Mouse (Mus musculus): ENCODE data around the gene Srsf2. TPM values are rescaled to one million over a fixed set of nuclear protein-coding genes. Genes with fewer than 3 reads are reported as not detected.

Gene Srsf2
- polyA plus RNA-seq, 1 experiment: 275 TPM

DNA sequence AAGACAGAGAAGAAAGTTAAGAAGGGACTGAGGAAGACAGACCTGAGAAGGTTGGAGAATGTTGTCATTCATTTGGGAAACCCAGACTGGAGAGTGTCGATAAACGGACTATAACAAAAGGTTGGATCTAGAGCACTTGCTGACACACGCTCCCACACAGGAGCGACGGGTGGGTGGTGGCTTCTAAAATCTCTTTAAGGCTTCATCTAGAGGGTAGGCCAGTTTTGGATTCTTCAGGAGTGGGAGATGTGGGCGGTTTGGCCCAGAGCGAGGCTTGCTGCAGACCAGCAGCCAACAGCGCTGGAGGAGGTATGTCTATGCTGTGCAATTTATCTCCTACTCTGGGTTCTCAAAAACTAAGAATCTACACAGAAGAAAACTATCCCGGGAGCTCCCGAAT is 30.3 kb downstream of the Srsf2 start:
- Histone ChIP-seq H3K4me3 (ENCODE audit: insufficient read depth, low read length) (no peak overlapping the region), H3K27ac (ENCODE audit: insufficient read depth, low read length) (no peak overlapping the region), H3K4me1 (ENCODE audit: control insufficient read depth, insufficient read depth, low read length) (peaks cover 3% of the 10 kb centered on the region; the same call in 1 of the 2 replicates)
- TF ChIP-seq CTCF (IDR thresholded peaks at IDR 0.05; ENCODE audit: extremely low read depth, insufficient read depth, low read length) (no peak), POLR2A (IDR thresholded peaks at IDR 0.05; ENCODE audit: extremely low read depth, insufficient read depth, low read length) (no peak)

GRCm38 (mm10) chr11:116822215-116822614 is 30.7 kb downstream of the Srsf2 start:
- Histone ChIP-seq H3K27ac (ENCODE audit: insufficient read depth, low read length) (no peak overlapping the region), H3K4me3 (ENCODE audit: insufficient read depth, low read length) (no peak overlapping the region), H3K4me1 (ENCODE audit: control insufficient read depth, insufficient read depth, low read length) (peaks cover 3% of the 10 kb centered on the region; the same call in 1 of the 2 replicates)
- TF ChIP-seq CTCF (IDR thresholded peaks at IDR 0.05; ENCODE audit: extremely low read depth, insufficient read depth, low read length) (no peak), POLR2A (IDR thresholded peaks at IDR 0.05; ENCODE audit: extremely low read depth, insufficient read depth, low read length) (no peak)

DNA sequence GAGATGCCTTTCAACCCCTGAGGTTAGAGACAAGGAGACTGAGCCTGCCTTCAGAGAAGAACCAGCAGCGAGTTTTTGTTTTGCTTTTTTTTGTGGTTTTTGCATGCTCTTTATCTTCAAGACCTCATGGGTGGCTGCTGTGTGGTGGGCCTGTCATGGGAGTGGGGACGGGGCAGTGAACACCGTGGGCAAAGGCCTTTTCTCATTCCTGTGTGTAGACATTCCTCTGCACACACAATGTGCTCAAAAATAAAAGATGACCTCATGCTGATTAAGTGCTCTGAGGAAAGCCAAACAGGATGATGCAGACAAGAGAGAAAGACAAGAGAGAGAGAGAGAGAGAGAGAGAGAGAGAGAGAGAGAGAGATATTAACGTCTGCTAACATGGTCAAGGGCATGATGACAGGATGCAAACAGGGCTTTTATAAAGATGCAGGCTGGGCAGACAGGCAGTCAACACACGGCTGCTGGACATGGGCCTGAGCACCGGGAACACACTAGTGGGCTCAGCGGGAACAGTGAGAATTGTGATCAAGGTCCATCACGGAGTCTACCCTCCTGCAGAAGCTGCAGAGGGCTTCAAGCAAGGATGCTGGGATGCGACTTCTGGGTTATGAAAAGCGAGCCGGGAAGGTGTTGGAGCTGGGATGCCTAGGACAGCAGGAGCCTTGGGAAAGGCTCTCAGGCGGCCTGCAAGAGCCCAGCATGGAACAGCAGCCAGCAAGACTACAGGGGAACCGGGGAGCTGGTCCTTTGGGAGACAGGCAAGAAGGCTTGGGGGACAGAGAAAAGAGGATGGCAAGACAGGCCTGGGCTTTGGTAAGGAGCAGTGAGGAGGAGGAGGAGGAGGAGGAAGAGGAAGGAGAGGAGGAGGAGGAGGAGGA is 31.6 kb downstream of the Srsf2 start:
- Histone ChIP-seq H3K4me1 (ENCODE audit: control insufficient read depth, insufficient read depth, low read length) (peaks cover 3% of the 10 kb centered on the region; the same call in 1 of the 2 replicates), H3K4me3 (ENCODE audit: insufficient read depth, low read length) (no peak overlapping the region), H3K27ac (ENCODE audit: insufficient read depth, low read length) (no peak overlapping the region)
- TF ChIP-seq CTCF (IDR thresholded peaks at IDR 0.05; ENCODE audit: extremely low read depth, insufficient read depth, low read length): no peak
- no peak for TF ChIP-seq POLR2A (IDR thresholded peaks at IDR 0.05; ENCODE audit: extremely low read depth, insufficient read depth, low read length)

- Histone ChIP-seq H3K4me1 (ENCODE audit: control insufficient read depth, insufficient read depth, low read length) (peaks cover 3% of the 10 kb centered on the region; the same call in 1 of the 2 replicates), H3K27ac (ENCODE audit: insufficient read depth, low read length) (no peak overlapping the region), H3K4me3 (ENCODE audit: insufficient read depth, low read length) (no peak overlapping the region)
- TF ChIP-seq POLR2A (IDR thresholded peaks at IDR 0.05; ENCODE audit: extremely low read depth, insufficient read depth, low read length) (no peak), CTCF (IDR thresholded peaks at IDR 0.05; ENCODE audit: extremely low read depth, insufficient read depth, low read length) (no peak)
Observed at GRCm38 (mm10) chr11:116819932-116820593, 32.8 kb downstream of the Srsf2 start.

DNA sequence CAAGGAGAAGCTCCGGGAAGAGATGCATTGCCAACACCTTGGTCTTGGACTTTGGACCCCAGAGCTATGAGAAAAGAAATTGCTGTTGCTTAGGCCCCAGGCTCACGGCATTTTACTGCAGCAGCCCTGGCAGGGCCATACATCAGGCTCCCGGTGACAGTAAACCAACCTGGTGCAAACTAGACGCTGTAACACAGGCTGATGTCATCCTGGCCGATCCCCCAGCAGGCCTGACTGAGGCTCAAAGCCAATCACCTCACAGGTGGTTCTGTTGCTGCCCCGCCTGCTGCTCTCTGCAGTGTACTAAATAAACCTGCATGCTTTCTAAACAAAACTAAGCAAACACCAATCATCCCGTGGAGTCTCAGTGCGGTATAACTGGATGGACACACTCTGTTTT is 34.2 kb downstream of the Srsf2 start:
- no peak overlapping the region for H3K27ac ChIP-seq (ENCODE audit: insufficient read depth, low read length)
- no peak for TF ChIP-seq CTCF (IDR thresholded peaks at IDR 0.05; ENCODE audit: extremely low read depth, insufficient read depth, low read length)
- TF ChIP-seq POLR2A (IDR thresholded peaks at IDR 0.05; ENCODE audit: extremely low read depth, insufficient read depth, low read length): no peak
- no peak overlapping the region for H3K4me3 ChIP-seq (ENCODE audit: insufficient read depth, low read length)
- H3K4me1 ChIP-seq (ENCODE audit: control insufficient read depth, insufficient read depth, low read length): peaks cover 3% of the 10 kb centered on the region; the same call in 1 of the 2 replicates

DNA sequence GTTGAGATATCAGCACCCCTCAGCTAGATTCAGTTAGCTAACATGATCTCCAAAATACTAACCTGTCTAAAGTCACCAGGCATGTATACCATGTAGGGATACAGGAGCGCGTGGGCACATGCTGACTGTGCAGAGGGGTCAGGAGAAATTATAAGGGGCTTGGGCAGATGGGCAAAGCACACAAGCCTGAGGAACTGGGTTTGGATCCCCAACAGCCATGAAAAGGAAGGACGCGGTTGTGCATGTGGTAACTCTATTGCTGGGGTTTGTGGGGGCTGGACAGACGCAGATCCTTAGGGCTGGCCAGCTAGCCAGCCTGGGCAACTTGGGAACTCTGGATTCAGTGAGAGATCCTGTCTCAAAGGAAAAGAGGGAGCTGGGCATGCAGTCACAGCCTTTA is 35.3 kb downstream of the Srsf2 start:
- no peak for TF ChIP-seq POLR2A (IDR thresholded peaks at IDR 0.05; ENCODE audit: extremely low read depth, insufficient read depth, low read length)
- no peak for TF ChIP-seq CTCF (IDR thresholded peaks at IDR 0.05; ENCODE audit: extremely low read depth, insufficient read depth, low read length)
- Histone ChIP-seq H3K4me1 (ENCODE audit: control insufficient read depth, insufficient read depth, low read length) (peaks cover 3% of the 10 kb centered on the region; the same call in 1 of the 2 replicates), H3K27ac (ENCODE audit: insufficient read depth, low read length) (no peak overlapping the region), H3K4me3 (ENCODE audit: insufficient read depth, low read length) (no peak overlapping the region)

GRCm38 (mm10) chr11:116816769-116817168 is 36.1 kb downstream of the Srsf2 start:
- no peak for TF ChIP-seq POLR2A (IDR thresholded peaks at IDR 0.05; ENCODE audit: extremely low read depth, insufficient read depth, low read length)
- no peak for TF ChIP-seq CTCF (IDR thresholded peaks at IDR 0.05; ENCODE audit: extremely low read depth, insufficient read depth, low read length)
- Histone ChIP-seq H3K4me1 (ENCODE audit: control insufficient read depth, insufficient read depth, low read length) (no peaks in the 10 kb centered on the region), H3K27ac (ENCODE audit: insufficient read depth, low read length) (no peak overlapping the region), H3K4me3 (ENCODE audit: insufficient read depth, low read length) (no peak overlapping the region)

- H3K4me1 ChIP-seq (ENCODE audit: control insufficient read depth, insufficient read depth, low read length): peaks cover 3% of the 10 kb centered on the region; the same call in 1 of the 2 replicates
- no peak for TF ChIP-seq CTCF (IDR thresholded peaks at IDR 0.05; ENCODE audit: extremely low read depth, insufficient read depth, low read length)
- no peak for TF ChIP-seq POLR2A (IDR thresholded peaks at IDR 0.05; ENCODE audit: extremely low read depth, insufficient read depth, low read length)
- peak overlapping the region; percentile 22; the same call in 1 of the 2 replicates for H3K27ac ChIP-seq (ENCODE audit: insufficient read depth, low read length)
- no peak overlapping the region for H3K4me3 ChIP-seq (ENCODE audit: insufficient read depth, low read length)
Observed at GRCm38 (mm10) chr11:116814884-116815415, 37.9 kb downstream of the Srsf2 start.

DNA sequence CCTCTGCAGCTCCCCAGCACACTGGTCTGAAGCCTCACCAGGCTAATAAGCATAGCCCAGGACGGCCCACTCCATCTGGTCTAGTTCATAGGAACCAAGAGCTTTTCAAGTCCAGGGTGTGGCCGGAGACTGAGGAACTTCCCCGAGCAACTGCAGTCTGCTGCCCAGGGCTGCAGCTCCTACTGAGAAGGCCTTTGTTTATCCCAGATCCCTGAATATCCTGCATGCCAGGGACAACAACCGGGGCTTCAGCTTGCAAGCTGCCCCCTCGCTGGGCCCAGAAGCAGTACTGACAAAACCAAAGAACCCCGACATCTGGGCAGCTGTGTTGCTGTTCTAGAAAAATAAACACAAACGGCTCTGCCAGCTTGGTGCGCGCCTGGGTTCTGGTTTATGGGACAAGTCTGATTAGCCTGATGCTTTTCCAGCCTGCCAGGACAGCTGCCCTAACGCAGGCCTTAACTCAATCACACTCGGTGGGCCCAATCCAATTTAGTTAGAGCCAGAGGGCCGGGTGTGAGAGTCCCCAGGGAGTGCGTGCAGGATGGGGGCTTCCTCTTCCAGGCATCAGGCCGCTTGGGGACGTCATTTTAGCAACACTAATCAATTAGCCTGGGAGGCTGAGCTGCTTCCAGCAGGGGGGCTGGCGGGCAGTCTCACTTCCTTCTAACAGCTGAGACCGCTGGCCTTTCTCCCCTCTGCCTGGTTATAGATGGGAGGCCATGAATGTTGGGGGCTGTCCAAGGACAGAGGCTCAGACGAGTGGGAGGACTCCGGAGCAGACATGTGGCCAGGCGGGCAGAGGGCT is 38.6 kb downstream of the Srsf2 start:
- Histone ChIP-seq H3K4me1 (ENCODE audit: control insufficient read depth, insufficient read depth, low read length) (peaks cover 3% of the 10 kb centered on the region; the same call in 1 of the 2 replicates), H3K4me3 (ENCODE audit: insufficient read depth, low read length) (no peak overlapping the region), H3K27ac (ENCODE audit: insufficient read depth, low read length) (peak overlapping the region; percentile 22; the same call in 1 of the 2 replicates)
- TF ChIP-seq POLR2A (IDR thresholded peaks at IDR 0.05; ENCODE audit: extremely low read depth, insufficient read depth, low read length): no peak
- TF ChIP-seq CTCF (IDR thresholded peaks at IDR 0.05; ENCODE audit: extremely low read depth, insufficient read depth, low read length): no peak

All from cortical plate, adult 2 months (tissue).